Mouse (Mus musculus) thymus, adult 2 months (tissue): Measurements from ENCODE around the gene Safb.

ENCODE experiments used
- CTCF ChIP-seq: fragments of 200-500 bp; IDR thresholded peaks from 2 replicates; pipeline ENCODE4 v1.5.1; 2012; ENCODE audit warnings: mild to moderate bottlenecking, control low read depth, low read length, moderate library complexity, borderline replicate concordance; ENCODE audit not compliant: control insufficient read depth, poor library complexity, insufficient read depth; ENCODE audit errors: extremely low read depth
- POLR2A ChIP-seq: fragments of 200-500 bp; IDR thresholded peaks from 2 replicates; pipeline ENCODE4 v1.6.1; 2012; ENCODE audit warnings: mild to moderate bottlenecking, low read length, control low read depth, moderate library complexity; ENCODE audit not compliant: control insufficient read depth, poor library complexity, insufficient read depth; ENCODE audit errors: extremely low read depth

- TF ChIP-seq CTCF (no peak), POLR2A (no peak)
Observed at GRCm38 (mm10) chr17:56585171-56585821, 671 bp downstream of the Safb start.
